Mouse (Mus musculus): ENCODE data around the gene Snx33. TPM values are rescaled to one million over a fixed set of nuclear protein-coding genes. Genes with fewer than 3 reads are reported as not detected.

Snx33 gene
- polyA plus RNA-seq, 1 experiment from 2014 or later = 8.6 TPM

GRCm38 (mm10) chr9:56899409-56899808, 28.8 kb downstream of the Snx33 start:
- DNase-seq (ENCODE audit: extremely low spot score, low spot score) = no peak
- Histone ChIP-seq H3K27ac (no peak overlapping the region), H3K9me3 (no peaks in the 10 kb centered on the region)

GRCm38 (mm10) chr9:56896779-56897178, 31.4 kb downstream of the Snx33 start:
- 92% methylated on average over 12 of the region's 12 CpGs for WGBS
- Histone ChIP-seq H3K4me1 (peaks cover 28% of the 10 kb centered on the region), H3K4me3 (no peak overlapping the region), H3K27ac (no peak overlapping the region), H3K27me3 (ENCODE audit: poor library complexity, severe bottlenecking) (peaks cover 15% of the 10 kb centered on the region), H3K9me3 (no peaks in the 10 kb centered on the region), H3K36me3 (replicated peaks) (no peaks in the 10 kb centered on the region)
- no peak for DNase-seq (ENCODE audit: extremely low spot score, low spot score)

More at GRCm38 (mm10) chr9:56899409-56899808, 28.8 kb downstream of the Snx33 start:
- H3K27me3 ChIP-seq (ENCODE audit: poor library complexity, severe bottlenecking) = no peaks in the 10 kb centered on the region
- H3K4me1 ChIP-seq = peaks cover 15% of the 10 kb centered on the region; the same call in 1 of the 2 replicates
- no peak overlapping the region for H3K4me3 ChIP-seq
- 78% methylated on average over 11 of the region's 11 CpGs for WGBS
- no peaks in the 10 kb centered on the region for H3K36me3 ChIP-seq (replicated peaks)

- H3K9me3 ChIP-seq = no peaks in the 10 kb centered on the region
- H3K4me1 ChIP-seq = peaks cover 24% of the 10 kb centered on the region
- H3K4me3 ChIP-seq = no peak overlapping the region
- H3K36me3 ChIP-seq (replicated peaks) = no peaks in the 10 kb centered on the region
- peaks cover 30% of the 10 kb centered on the region for H3K27me3 ChIP-seq (ENCODE audit: poor library complexity, severe bottlenecking)
- H3K27ac ChIP-seq = peak overlapping the region; percentile 51
- 20% methylated on average over 3 of the region's 3 CpGs for WGBS
- no peak for DNase-seq (ENCODE audit: extremely low spot score, low spot score)
Observed at GRCm38 (mm10) chr9:56894006-56894405, 34.2 kb downstream of the Snx33 start.

GRCm38 (mm10) chr9:56893313-56893712, 34.9 kb downstream of the Snx33 start:
- Histone ChIP-seq H3K27ac (peak overlapping the region; percentile 51), H3K4me1 (peaks cover 24% of the 10 kb centered on the region), H3K9me3 (no peaks in the 10 kb centered on the region), H3K4me3 (no peak overlapping the region), H3K27me3 (ENCODE audit: poor library complexity, severe bottlenecking) (peaks cover 30% of the 10 kb centered on the region), H3K36me3 (replicated peaks) (no peaks in the 10 kb centered on the region)
- no peak for DNase-seq (ENCODE audit: extremely low spot score, low spot score)
- 66% methylated on average over 8 of the region's 8 CpGs for WGBS

GRCm38 (mm10) chr9:56892111-56892510, 36.1 kb downstream of the Snx33 start:
- Histone ChIP-seq H3K4me3 (no peak overlapping the region), H3K27ac (peak overlapping the region; percentile 42; the same call in 1 of the 2 replicates), H3K9me3 (no peaks in the 10 kb centered on the region), H3K4me1 (peaks cover 24% of the 10 kb centered on the region), H3K27me3 (ENCODE audit: poor library complexity, severe bottlenecking) (peaks cover 30% of the 10 kb centered on the region), H3K36me3 (replicated peaks) (no peaks in the 10 kb centered on the region)
- no peak for DNase-seq (ENCODE audit: extremely low spot score, low spot score)
- WGBS = 82% methylated on average over 10 of the region's 10 CpGs

GRCm38 (mm10) chr9:56891517-56892011, 36.6 kb downstream of the Snx33 start:
- Histone ChIP-seq H3K9me3 (no peaks in the 10 kb centered on the region), H3K4me1 (peaks cover 24% of the 10 kb centered on the region), H3K27ac (peak overlapping the region; percentile 42), H3K4me3 (peak overlapping the region; percentile 28), H3K36me3 (replicated peaks) (no peaks in the 10 kb centered on the region), H3K27me3 (ENCODE audit: poor library complexity, severe bottlenecking) (peaks cover 30% of the 10 kb centered on the region)
- peak; percentile 71 for DNase-seq (ENCODE audit: extremely low spot score, low spot score)
- 35% methylated on average over 12 of the region's 12 CpGs for WGBS

- no peak for DNase-seq (ENCODE audit: extremely low spot score, low spot score)
- Histone ChIP-seq H3K36me3 (replicated peaks) (no peaks in the 10 kb centered on the region), H3K4me1 (peaks cover 24% of the 10 kb centered on the region), H3K27ac (no peak overlapping the region), H3K9me3 (no peaks in the 10 kb centered on the region), H3K27me3 (ENCODE audit: poor library complexity, severe bottlenecking) (peaks cover 30% of the 10 kb centered on the region), H3K4me3 (peak overlapping the region; percentile 48)
- WGBS = 78% methylated on average over 11 of the region's 11 CpGs
Observed at GRCm38 (mm10) chr9:56890522-56891250, 37.5 kb downstream of the Snx33 start.

GRCm38 (mm10) chr9:56889817-56890216, 38.4 kb downstream of the Snx33 start:
- Histone ChIP-seq H3K4me1 (peaks cover 24% of the 10 kb centered on the region), H3K27ac (0 out of 2 replicates have a peak overlapping the region, but pooled peaks have one; percentile 44), H3K4me3 (peak overlapping the region; percentile 48), H3K27me3 (ENCODE audit: poor library complexity, severe bottlenecking) (peaks cover 30% of the 10 kb centered on the region), H3K36me3 (replicated peaks) (no peaks in the 10 kb centered on the region), H3K9me3 (no peaks in the 10 kb centered on the region)
- peak; percentile 76 for DNase-seq (ENCODE audit: extremely low spot score, low spot score)
- WGBS = 6% methylated on average over 14 of the region's 14 CpGs

- peaks cover 22% of the 10 kb centered on the region for H3K27me3 ChIP-seq (ENCODE audit: poor library complexity, severe bottlenecking)
- WGBS = 95% methylated on average over 16 of the region's 16 CpGs
- no peak overlapping the region for H3K27ac ChIP-seq
- no peak for DNase-seq (ENCODE audit: extremely low spot score, low spot score)
- no peak overlapping the region for H3K4me3 ChIP-seq
- no peaks in the 10 kb centered on the region for H3K36me3 ChIP-seq (replicated peaks)
- H3K9me3 ChIP-seq = no peaks in the 10 kb centered on the region
- H3K4me1 ChIP-seq = peaks cover 12% of the 10 kb centered on the region
Observed at GRCm38 (mm10) chr9:56887581-56887980, 40.6 kb downstream of the Snx33 start.

GRCm38 (mm10) chr9:56886601-56887000, 41.6 kb downstream of the Snx33 start:
- Histone ChIP-seq H3K27me3 (ENCODE audit: poor library complexity, severe bottlenecking) (peaks cover 13% of the 10 kb centered on the region), H3K9me3 (no peaks in the 10 kb centered on the region), H3K4me1 (peaks cover 12% of the 10 kb centered on the region), H3K36me3 (replicated peaks) (no peaks in the 10 kb centered on the region), H3K4me3 (no peak overlapping the region), H3K27ac (no peak overlapping the region)
- 92% methylated on average over 15 of the region's 15 CpGs for WGBS
- no peak for DNase-seq (ENCODE audit: extremely low spot score, low spot score)

GRCm38 (mm10) chr9:56886113-56886512, 42.1 kb downstream of the Snx33 start:
- Histone ChIP-seq H3K4me1 (peaks cover 13% of the 10 kb centered on the region), H3K27me3 (ENCODE audit: poor library complexity, severe bottlenecking) (peaks cover 13% of the 10 kb centered on the region), H3K36me3 (replicated peaks) (no peaks in the 10 kb centered on the region), H3K4me3 (no peak overlapping the region), H3K27ac (no peak overlapping the region), H3K9me3 (no peaks in the 10 kb centered on the region)
- WGBS = 66% methylated on average over 13 of the region's 13 CpGs
- DNase-seq (ENCODE audit: extremely low spot score, low spot score) = no peak

- Histone ChIP-seq H3K9me3 (no peaks in the 10 kb centered on the region), H3K4me3 (no peak overlapping the region), H3K27me3 (ENCODE audit: poor library complexity, severe bottlenecking) (no peaks in the 10 kb centered on the region), H3K36me3 (replicated peaks) (no peaks in the 10 kb centered on the region), H3K27ac (no peak overlapping the region), H3K4me1 (peaks cover 8% of the 10 kb centered on the region)
- DNase-seq (ENCODE audit: extremely low spot score, low spot score) = no peak
- WGBS = 76% methylated on average over 4 of the region's 4 CpGs
Observed at GRCm38 (mm10) chr9:56884328-56884727, 43.8 kb downstream of the Snx33 start.

GRCm38 (mm10) chr9:56883470-56883869, 44.7 kb downstream of the Snx33 start:
- Histone ChIP-seq H3K4me3 (no peak overlapping the region), H3K27me3 (ENCODE audit: poor library complexity, severe bottlenecking) (no peaks in the 10 kb centered on the region), H3K9me3 (no peaks in the 10 kb centered on the region), H3K36me3 (replicated peaks) (no peaks in the 10 kb centered on the region), H3K27ac (no peak overlapping the region), H3K4me1 (peaks cover 8% of the 10 kb centered on the region)
- WGBS = 88% methylated on average over 7 of the region's 7 CpGs
- no peak for DNase-seq (ENCODE audit: extremely low spot score, low spot score)
